Mouse (Mus musculus) liver, adult (tissue): Measurements from ENCODE around the gene Hsf3.

ENCODE experiments used
- GATA4 ChIP-seq: IDR thresholded peaks from 2 replicates; pipeline ENCODE4 v1.6.1; 2014; ENCODE audit warnings: mild to moderate bottlenecking, low read length; ENCODE audit not compliant: insufficient replicate concordance

Hsf3 gene

DNA sequence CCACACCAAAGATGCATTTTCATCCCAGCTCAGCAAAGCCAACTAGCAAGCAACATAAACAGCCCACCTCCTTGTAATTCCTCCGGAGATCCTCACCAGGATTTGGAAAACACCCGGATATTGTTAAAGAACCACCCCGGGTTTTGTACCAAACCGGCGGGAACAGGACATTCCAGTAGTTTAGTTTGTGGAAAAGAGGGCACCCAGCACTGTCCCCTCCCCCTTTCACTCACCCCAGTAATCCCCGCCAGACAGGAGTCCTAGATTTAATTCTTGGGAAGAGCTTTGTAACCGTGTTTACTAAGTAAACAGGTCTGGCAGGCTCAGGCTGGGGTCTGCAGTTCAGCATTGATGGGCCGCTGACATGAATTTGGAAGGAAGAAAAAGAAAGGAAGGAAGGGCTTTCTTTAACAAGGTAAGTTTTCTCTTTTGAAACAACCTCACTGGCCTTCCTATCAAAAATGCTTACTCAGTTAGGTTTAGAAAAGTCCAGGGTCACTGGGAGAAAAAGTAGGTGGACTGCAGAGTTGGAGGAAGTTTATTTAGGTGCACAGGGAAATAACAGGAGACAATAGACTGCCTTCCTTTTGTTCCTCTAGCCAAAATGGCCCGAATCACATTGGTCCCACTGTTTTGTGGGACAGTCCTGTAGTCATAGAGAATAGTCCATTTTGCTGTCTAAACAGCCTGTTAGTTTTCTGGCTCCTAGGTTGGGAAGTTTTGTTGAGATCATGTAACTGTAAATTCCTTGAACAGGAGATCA lies at the start of gene Hsf3:
Hsf3 (minus strand) TSS at position 94 of the 763 bp plus-strand sequence.
- TF ChIP-seq GATA4 = no peak

- no peak for TF ChIP-seq GATA4
These were observed 45.5 kb upstream of the Hsf3 start for GRCm38 (mm10) chrX:96501580-96501979.

DNA sequence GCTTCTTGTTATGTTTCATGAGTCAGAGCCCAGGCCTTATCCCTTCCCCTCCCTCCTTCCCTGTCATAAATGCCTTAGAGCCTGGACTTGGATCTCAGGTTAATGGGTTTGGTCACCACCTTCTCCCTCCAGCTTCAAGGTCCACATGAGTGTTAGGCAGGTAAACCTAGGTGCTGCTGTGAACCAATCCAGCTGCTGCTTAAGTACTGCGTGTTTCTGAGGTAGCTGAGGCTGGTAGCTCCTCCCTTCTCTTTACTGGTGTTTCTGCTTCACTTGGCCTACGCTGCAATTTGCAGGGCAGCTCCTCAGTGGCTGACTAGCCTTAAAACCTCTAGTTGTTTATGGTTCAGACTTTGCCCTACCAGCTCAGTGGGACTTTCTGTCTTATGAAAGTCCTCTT lies 945 bp downstream of the Hsf3 start, which contains the start of gene Heph:
Heph (plus strand) TSS at position 211 of the 400 bp plus-strand sequence.
- TF ChIP-seq GATA4 = no peak

DNA sequence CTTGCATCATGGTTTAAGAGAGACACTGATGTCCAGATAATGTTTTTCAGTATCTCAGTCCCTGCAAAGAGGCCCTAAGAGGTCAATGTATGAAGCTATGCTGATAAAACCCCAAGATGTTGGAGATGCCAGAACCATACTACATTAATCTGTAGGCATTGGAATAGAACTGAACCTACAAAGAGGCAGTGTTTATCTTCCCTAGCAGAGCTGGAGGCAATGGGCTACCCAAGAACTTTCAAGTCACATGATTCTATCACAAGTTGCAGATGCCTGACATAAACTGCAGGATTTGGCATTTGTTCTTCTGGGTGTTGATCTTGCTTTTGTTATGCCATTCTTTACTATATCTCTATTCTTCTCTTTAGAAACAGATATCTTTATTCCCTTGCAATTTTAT lies 36.7 kb downstream of the Hsf3 start:
- no peak for TF ChIP-seq GATA4

DNA sequence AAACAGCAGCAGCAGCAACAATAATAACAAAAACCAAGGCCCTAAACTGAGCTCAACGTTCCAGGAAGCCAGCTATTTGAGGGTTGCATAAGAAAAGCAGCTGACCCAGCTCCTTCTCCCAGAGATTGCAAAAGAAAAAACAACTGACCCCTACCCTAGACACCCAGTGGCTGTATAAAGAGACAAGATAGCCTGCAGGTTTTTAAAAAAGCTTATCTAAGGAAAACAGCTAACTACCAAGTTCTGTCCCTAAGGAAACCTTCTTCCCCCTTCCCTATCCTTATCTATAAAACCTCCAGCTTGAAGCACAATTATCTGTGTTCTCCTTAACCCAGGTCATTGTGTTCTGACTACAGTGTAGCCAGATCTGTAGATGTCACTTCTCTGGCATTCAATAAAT lies 38.4 kb downstream of the Hsf3 start:
- TF ChIP-seq GATA4 = no peak

DNA sequence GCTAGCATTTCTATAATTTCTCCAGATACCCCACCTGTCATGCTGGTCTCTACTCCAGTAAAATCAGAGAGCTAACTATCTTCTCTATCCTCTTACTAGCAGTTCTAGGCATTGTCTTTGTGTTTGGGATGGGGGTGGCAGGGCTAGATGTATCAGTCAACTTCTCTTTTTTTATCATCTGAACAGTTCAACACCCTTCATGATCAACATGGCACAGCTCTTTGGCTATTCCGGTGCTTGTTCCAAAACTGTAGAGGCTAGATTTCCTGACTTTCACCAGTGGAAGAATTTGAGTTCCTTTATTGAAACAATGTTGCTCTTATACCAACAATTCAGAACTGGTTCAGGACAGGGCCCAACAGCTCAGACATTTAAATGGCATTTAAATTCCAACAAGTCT lies 39.1 kb downstream of the Hsf3 start:
- no peak for TF ChIP-seq GATA4

GRCm38 (mm10) chrX:96339108-96339507 lies 117.0 kb downstream of the Hsf3 start:
- TF ChIP-seq GATA4 = no peak

GRCm38 (mm10) chrX:96329764-96330163 lies 126.3 kb downstream of the Hsf3 start:
- TF ChIP-seq GATA4 = no peak

DNA sequence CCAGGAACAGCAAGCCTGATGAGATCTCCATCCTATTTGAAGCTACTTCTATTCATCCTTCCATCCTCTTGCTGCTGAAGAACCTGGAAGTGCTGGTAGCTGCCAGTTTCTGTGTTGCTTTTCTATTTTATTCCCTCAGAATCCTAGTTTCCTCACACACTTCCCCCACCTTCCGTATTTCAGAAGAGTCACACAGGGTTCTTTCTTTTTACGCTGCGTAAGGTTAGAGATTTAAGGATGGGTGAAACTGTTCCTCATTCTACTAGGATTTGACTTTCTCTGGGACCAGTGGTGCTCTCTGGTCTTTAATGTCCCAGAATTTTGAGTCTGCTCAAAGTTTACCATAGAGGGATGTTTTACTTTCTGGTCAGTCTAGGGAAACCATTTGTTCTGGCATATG lies 162.8 kb downstream of the Hsf3 start, which contains the start of gene Vsig4:
Vsig4 (minus strand) TSS at position 101 of the 400 bp plus-strand sequence.
- no peak for TF ChIP-seq GATA4

DNA sequence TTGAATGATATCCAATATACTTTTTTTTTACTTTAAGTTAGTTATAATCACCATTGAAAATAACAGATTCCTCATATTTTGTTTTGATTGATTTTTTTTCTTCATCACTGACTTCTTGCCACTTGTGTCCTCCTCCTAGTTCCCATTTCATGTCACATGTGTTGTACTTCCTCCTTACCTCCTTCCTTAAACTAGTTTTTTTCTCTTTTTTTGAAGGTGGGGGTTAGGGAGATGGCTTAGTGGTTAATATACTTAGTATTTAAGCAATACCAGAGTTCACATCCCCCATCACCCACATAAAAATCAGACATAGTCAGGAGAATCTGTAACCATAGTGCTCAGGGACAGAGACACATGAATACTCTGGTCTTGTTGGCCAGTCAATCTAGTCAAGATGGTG lies 199.6 kb downstream of the Hsf3 start:
- no peak for TF ChIP-seq GATA4
